Mouse (Mus musculus) splenic B cell, adult 2 months (primary cell): ENCODE data around the gene Gm21974.
"Not testable (repeated sequence)": the region's sequence is repeated elsewhere in the genome, so short reads cannot be mapped to it uniquely, and the experiment has no call there.

Experiments used
- DNase-seq: peaks from one replicate; pipeline ENCODE4 v3.0.0-alpha.2; 2011; ENCODE audit warnings: low read depth, low spot score
- H3K27me3 ChIP-seq: 2 replicates; pipeline ENCODE4 v1.6.1; 2012; ENCODE audit warnings: mild to moderate bottlenecking, low read length, moderate library complexity, mixed read lengths; ENCODE audit not compliant: control insufficient read depth, poor library complexity, insufficient read depth, severe bottlenecking
- H3K36me3 ChIP-seq: 2 replicates; pipeline ENCODE4 v1.6.1; 2012; ENCODE audit warnings: mild to moderate bottlenecking, low read length, moderate library complexity, mixed read lengths; ENCODE audit not compliant: control insufficient read depth, poor library complexity, insufficient read depth, severe bottlenecking

Gene Gm21974

GRCm38 (mm10) chr7:127895442-127895841 is at the start of gene Gm21974, which contains the start of gene Vkorc1:
TSS of gene Gm21974 (minus strand) at chr7:127895454.
TSS of gene Vkorc1 (minus strand) at chr7:127895617.
- H3K36me3 ChIP-seq, result no peaks in the 10 kb centered on the region
- no peaks in the 10 kb centered on the region for H3K27me3 ChIP-seq
- DNase-seq, result peak; percentile 90

- no peak for DNase-seq
- H3K36me3 ChIP-seq, result no peaks in the 10 kb centered on the region
- no peaks in the 10 kb centered on the region for H3K27me3 ChIP-seq
Measured at GRCm38 (mm10) chr7:127944614-127945013, 49.4 kb upstream of the Gm21974 start.

GRCm38 (mm10) chr7:127942097-127942496 is 46.8 kb upstream of the Gm21974 start:
- peak; percentile 55 for DNase-seq
- H3K27me3 ChIP-seq, H3K36me3 ChIP-seq: not testable (repeated sequence)

DNA sequence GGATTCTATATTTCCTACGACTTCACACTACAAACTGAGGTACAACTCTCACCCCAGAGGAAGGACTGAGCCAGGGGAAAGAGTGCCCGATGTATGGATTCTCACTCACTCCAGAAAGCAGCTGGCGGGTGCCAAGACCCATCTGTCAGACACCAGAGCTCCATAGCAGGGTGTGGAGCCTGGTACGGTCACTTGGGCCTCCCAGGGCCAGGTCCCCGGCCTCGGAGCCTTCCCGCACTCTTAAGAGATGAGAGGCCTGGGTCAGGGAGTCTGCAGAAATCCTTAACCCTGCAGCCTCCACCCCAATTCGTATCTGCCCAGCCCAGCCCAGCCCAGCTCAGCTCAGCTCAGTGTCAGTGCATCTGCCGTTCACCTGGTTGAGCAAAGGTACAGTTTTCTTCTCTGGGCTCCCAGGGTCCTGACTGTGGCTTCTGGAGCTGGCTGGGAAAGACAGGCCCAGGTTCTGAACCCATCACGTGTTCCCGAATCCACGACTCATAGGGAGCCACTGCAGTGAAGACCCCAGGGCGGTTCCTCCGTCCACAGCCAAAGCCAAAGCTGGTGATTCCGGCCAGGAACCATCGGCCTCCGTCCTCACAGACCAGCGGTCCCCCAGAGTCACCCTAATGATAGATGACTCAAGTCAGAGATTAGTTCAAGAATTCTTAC is 41.1 kb upstream of the Gm21974 start:
- DNase-seq, result no peak
- Histone ChIP-seq H3K36me3 (no peaks in the 10 kb centered on the region), H3K27me3 (no peaks in the 10 kb centered on the region)

DNA sequence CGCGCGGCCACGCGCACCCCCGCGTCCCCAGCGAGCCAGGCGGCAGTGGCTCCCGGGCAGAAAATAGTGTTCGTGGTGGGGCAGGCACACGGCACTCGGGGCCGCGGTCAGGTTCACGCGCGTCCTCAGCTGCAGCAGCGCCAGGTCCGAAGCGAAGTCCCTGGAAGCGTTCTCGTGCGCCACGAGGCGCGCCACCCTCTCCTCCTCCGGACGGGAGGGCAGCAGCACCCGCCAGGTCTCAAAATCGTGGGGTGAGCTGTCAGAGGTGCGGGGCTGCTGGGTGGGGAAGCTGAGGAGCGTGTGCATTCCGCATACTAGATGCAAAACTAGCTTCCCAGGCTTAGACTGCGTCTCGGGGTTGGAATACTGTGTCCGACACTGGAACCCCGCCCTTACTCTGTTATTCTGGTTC is 40.5 kb upstream of the Gm21974 start:
- H3K36me3 ChIP-seq, result no peaks in the 10 kb centered on the region
- DNase-seq, result no peak
- H3K27me3 ChIP-seq, result no peaks in the 10 kb centered on the region

DNA sequence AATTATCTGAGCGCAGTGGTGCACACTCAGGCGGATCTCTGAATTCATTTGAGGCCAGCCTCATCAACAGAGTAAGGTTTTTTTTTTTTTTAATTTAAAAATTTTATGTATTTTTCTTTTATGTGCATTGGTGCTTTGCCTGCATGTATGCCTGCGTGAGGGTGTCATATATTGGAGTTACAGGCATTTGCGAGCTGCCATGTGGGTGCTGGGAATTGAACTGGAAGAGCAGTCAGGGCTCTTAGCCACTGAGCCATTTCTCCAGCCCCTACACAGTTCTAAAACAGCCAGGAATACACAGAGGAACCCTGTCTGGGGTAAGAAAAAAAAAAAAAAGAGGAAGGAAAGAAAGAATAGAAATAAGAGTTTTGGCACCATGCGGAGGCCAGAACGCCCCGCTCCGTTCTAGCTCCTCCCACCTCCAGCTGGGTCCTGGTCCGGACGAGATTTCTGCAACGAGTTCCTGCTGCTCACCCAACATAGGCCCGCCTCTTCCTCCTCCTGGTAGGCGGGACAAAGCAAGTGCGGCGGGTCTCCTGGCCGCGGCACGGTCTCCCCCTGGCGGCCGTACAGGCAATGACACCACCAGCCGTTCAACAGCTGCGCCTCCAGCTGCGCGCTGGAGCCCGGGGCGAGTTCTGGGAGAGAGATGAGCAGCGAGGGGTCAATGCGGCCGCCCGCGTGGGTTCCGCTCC is 39.9 kb upstream of the Gm21974 start:
- Histone ChIP-seq H3K36me3 (no peaks in the 10 kb centered on the region), H3K27me3 (no peaks in the 10 kb centered on the region)
- peak; percentile 97 for DNase-seq

- no peak for DNase-seq
- Histone ChIP-seq H3K36me3 (no peaks in the 10 kb centered on the region), H3K27me3 (no peaks in the 10 kb centered on the region)
Measured at GRCm38 (mm10) chr7:127934075-127934474, 38.8 kb upstream of the Gm21974 start.

GRCm38 (mm10) chr7:127932273-127933031 is 37.2 kb upstream of the Gm21974 start:
- DNase-seq, result no peak
- Histone ChIP-seq H3K36me3 (no peaks in the 10 kb centered on the region), H3K27me3 (no peaks in the 10 kb centered on the region)

- DNase-seq, result no peak
- no peaks in the 10 kb centered on the region for H3K36me3 ChIP-seq
- H3K27me3 ChIP-seq, result no peaks in the 10 kb centered on the region
Measured at GRCm38 (mm10) chr7:127931351-127932135, 36.3 kb upstream of the Gm21974 start.

GRCm38 (mm10) chr7:127930636-127931035 is 35.4 kb upstream of the Gm21974 start:
- no peaks in the 10 kb centered on the region for H3K36me3 ChIP-seq
- H3K27me3 ChIP-seq, result no peaks in the 10 kb centered on the region

DNA sequence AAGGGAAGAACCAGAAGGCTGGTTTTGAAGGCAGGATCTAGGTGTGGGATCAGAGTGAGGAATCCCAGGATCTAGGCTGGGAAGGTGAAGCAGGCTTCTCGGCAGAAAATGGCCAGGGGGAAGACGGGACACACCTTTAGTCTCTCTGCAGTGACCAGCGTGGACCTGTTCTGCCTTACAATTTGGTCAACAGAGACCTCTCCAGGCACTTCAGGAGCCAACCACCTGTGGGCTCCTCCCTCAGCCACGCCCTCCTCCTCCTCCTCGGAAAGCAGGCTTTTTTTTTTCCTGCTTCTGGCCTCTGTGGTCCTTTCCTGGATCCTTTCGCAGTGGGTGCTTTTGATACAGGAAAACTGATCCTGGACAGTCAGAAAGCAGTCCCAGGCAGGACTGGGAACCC is 34.7 kb upstream of the Gm21974 start, which contains the start of gene Prss8:
Gene Prss8 (minus strand): TSS at position 182 of the 400 bp plus-strand sequence.
- no peaks in the 10 kb centered on the region for H3K27me3 ChIP-seq
- H3K36me3 ChIP-seq, result no peaks in the 10 kb centered on the region
- DNase-seq, result no peak

More at GRCm38 (mm10) chr7:127930636-127931035, 35.4 kb upstream of the Gm21974 start:
- DNase-seq, result no peak

DNA sequence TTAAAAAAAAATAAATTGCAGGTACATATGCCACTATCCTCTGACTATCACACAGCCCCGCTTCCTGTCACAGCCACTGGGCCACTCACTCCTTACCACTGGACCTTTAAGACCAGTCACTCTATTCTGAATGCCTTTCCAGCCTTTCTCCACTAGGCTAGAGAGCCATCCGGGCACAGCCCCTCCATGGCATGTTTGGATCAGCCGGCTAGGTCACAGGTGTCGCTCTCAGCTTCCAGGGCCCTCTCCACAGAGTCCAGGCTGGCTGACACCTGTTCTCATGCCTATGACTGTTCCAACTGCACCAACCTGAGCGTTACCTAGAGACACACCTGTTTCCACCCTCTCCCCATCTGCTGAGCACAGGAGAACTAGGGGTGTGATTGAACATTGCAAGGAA is 33.3 kb upstream of the Gm21974 start:
- Histone ChIP-seq H3K36me3 (no peaks in the 10 kb centered on the region), H3K27me3 (no peaks in the 10 kb centered on the region)
- no peak for DNase-seq

DNA sequence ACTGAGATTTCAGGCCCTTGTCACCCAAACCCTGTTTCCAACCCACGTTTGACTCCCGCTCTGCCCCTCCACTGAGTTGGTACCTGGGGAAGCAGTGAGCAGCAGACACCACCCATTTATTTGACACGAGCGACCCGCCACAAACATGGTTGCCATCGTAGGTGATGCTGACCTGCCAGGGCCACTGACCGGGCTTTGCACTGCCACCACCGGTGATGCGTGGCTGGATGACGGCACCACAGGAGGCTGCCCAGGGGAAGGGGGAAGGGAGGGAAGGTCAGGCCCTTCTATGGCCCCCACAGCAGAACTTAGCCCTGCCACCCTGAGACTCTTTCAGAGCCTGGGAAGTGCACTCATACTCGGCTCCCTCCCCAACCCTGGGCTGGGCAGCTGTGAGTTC is 32.5 kb upstream of the Gm21974 start:
- no peak for DNase-seq
- Histone ChIP-seq H3K27me3 (no peaks in the 10 kb centered on the region), H3K36me3 (no peaks in the 10 kb centered on the region)

DNA sequence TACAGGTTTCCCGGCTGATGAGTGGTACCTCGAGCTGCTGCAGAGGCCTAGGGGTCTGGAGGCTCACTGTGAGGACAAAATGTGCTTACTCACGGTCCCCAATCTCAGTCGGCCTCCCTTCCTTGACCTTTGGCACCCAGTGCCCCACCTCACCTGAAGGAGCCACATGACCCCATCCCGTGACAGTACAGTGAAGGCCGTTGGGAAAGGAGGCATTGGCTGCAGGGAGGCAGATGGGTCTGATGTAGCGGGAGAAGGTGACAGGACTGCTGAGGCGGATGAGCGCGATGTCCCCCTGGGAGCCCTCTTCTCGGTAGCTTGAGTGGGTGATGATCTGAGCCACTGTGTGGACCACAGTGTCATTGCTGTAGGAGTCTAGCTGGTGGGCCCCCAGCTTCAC is 31.6 kb upstream of the Gm21974 start:
- Histone ChIP-seq H3K27me3 (no peaks in the 10 kb centered on the region), H3K36me3 (no peaks in the 10 kb centered on the region)
- no peak for DNase-seq
